Mouse (Mus musculus) layer of hippocampus, postnatal 10 days (tissue): ENCODE results near the gene Hcrt. TPM values are rescaled to one million over a fixed set of nuclear protein-coding genes. Genes with fewer than 3 reads are reported as not detected.

ENCODE experiments used
- DNase-seq, 2 experiments: peaks; one replicate each; pipeline ENCODE4 v3.0.0; 2021; ENCODE audit warnings: low spot score in 2 of 2
- total RNA-seq, 2 experiments: library from RNA; stranded (reverse); gene quantifications; 2 replicates each; pipeline ENCODE4 v1.2.3; 2021

Hcrt gene
- total RNA-seq, 2 experiments from 2014 or later: 0.62 TPM; not detected in 1

GRCm38 (mm10) chr11:100713174-100713573 is 49.6 kb downstream of the Hcrt start:
- peak in 1 of 2 experiments; percentile 10 for DNase-seq

DNA sequence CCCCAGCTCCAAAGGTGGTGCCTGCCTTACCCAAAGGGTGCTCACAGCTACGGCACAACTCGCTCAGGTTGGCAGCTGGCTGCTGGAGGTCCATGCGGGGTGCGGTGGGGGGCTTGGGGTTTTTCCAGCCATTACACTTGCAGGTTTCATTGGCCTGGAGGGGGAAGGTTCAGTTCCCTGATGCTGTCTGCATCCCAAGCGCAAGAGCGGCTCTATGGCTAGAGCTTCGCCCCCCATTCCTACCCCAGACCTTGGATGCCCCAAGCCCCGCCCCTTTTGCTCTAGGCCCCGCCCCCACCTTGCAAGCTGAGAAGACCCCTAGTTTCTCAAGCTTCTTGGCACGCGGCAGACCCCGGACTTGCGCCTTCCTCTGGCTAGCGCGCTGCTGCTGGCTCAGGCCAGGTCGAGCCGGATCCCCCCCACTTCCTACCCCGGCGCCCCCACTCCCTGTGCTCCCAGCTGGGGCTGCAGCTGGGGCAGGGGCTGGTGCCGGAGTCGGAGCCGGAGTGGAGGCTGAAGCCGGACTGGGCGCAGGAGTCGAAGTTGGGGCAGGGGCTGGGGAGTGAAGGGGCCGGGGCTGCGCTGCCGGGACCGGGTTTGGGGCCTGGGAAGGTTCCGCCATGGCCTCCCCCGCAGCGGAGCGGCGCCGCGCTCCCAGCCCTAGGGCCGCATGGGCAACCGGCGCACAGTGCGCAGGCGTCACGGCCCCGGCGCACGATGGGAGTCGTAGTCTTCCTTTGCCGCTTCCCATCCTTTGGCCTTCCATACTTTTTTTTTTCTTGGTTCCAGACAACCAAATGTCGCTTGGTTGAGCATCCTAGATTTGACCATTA is 50.7 kb downstream of the Hcrt start, which contains the start of gene Kat2a:
TSS of gene Kat2a (minus strand) at position 683 of the 833 bp plus-strand sequence.
- DNase-seq: peak; percentile 81 to 89

Other genes starting within 250 kb of the Hcrt start
- gene Acly, start 234.9 kb downstream of the Hcrt start, total RNA-seq: 100 to 1,000 TPM; 127 to 134 TPM
- 1 to 10 TPM; 1.0 to 1.6 TPM for gene Ttc25, start 217.3 kb downstream of the Hcrt start, total RNA-seq
- gene Cnp, start 188.0 kb downstream of the Hcrt start, total RNA-seq: 10 to 100 TPM; 88.0 to 92.7 TPM
- 10 to 100 TPM; 25.6 to 27.9 TPM for gene Nkiras2, start 143.7 kb downstream of the Hcrt start, total RNA-seq
- 100 to 1,000 TPM; 250 to 255 TPM for gene Dnajc7, start 142.8 kb downstream of the Hcrt start, total RNA-seq
- gene Zfp385c, start 70.5 kb downstream of the Hcrt start, total RNA-seq: under 1 TPM; 0.54 to 0.57 TPM
- 1 to 10 TPM; 1.2 to 1.9 TPM for gene Dhx58, start 58.7 kb downstream of the Hcrt start, total RNA-seq
- 10 to 100 TPM; 61.6 to 66.2 TPM for gene Kat2a, start 50.5 kb downstream of the Hcrt start, total RNA-seq
- not detected for gene Hspb9, start 49.1 kb downstream of the Hcrt start, total RNA-seq
- gene Rab5c, start 24.7 kb downstream of the Hcrt start, total RNA-seq: 100 to 1,000 TPM; 152 to 165 TPM
- 1 to 10 TPM; 1.5 to 2.2 TPM for gene Kcnh4, start 3.0 kb downstream of the Hcrt start, total RNA-seq
- gene Ghdc, start 8.0 kb upstream of the Hcrt start, total RNA-seq: 1 to 10 TPM; 5.5 to 7.2 TPM
- gene Stat5b, start 87.8 kb upstream of the Hcrt start, total RNA-seq: 10 to 100 TPM; 12.2 to 13.0 TPM
- 1 to 10 TPM; 2.4 to 3.9 TPM for gene Stat5a, start 96.4 kb upstream of the Hcrt start, total RNA-seq
- gene Stat3, start 176.6 kb upstream of the Hcrt start, total RNA-seq: 10 to 100 TPM; 35.9 to 39.0 TPM
- gene Cavin1, start 208.0 kb upstream of the Hcrt start, total RNA-seq: 10 to 100 TPM; 20.5 to 20.6 TPM
- gene Atp6v0a1, start 246.5 kb upstream of the Hcrt start, total RNA-seq: 100 to 1,000 TPM; 424 to 431 TPM